Mouse (Mus musculus): Measurements from ENCODE around the gene Urb2. TPM values are rescaled to one million over a fixed set of nuclear protein-coding genes. Genes with fewer than 3 reads are reported as not detected.
A peak's percentile ranks its signal among the peaks of the same experiment; 100 is the strongest.

Urb2 gene
- 5.9 and 6.4 TPM in 2 replicates for polyA plus RNA-seq (2016; fragmentation: Nextera tagmentation; extraction: Ambion mirVana)

GRCm38 (mm10) chr8:124021237-124022227, at the start of gene Urb2, which contains the start of gene Taf5l:
Gene Urb2 (plus strand): TSS chr8:124021508.
Gene Taf5l (minus strand): TSS chr8:124021397.
- 1% methylated on average over 70 of the region's 74 CpGs for WGBS
- peaks cover 29% of the 10 kb centered on the region for H3K4me1 ChIP-seq
- peak; percentile 93 for ATAC-seq (ENCODE audit: low FRiP score)
- peak within 1 kb of the TSS; percentile 77 for H3K4me2 ChIP-seq (replicated peaks)
- peak within 1 kb of the TSS; percentile 75 for H3K9ac ChIP-seq
- no peaks in the 10 kb centered on the region for H3K9me3 ChIP-seq (replicated peaks)
- peak within 1 kb of the TSS; percentile 96 for H3K27ac ChIP-seq
- peaks cover 19% of the 10 kb centered on the region for H3K36me3 ChIP-seq
- peak within 1 kb of the TSS; percentile 85 for H3K4me3 ChIP-seq
- no peaks in the 10 kb centered on the region for H3K27me3 ChIP-seq

GRCm38 (mm10) chr8:123973495-123973894, 47.8 kb upstream of the Urb2 start:
- Histone ChIP-seq H3K27me3 (no peaks in the 10 kb centered on the region), H3K27ac (no peak overlapping the region), H3K4me2 (replicated peaks) (no peak overlapping the region), H3K9ac (no peak overlapping the region), H3K36me3 (peaks cover 8% of the 10 kb centered on the region; the same call in 1 of the 2 replicates), H3K9me3 (replicated peaks) (no peaks in the 10 kb centered on the region), H3K4me3 (no peak overlapping the region), H3K4me1 (no peaks in the 10 kb centered on the region)
- no peak for ATAC-seq (ENCODE audit: low FRiP score)
- 91% methylated on average over 1 of the region's 1 CpGs for WGBS

GRCm38 (mm10) chr8:123977499-123977898, 43.8 kb upstream of the Urb2 start:
- H3K27ac ChIP-seq, result no peak overlapping the region
- H3K9me3 ChIP-seq (replicated peaks), result no peaks in the 10 kb centered on the region
- H3K9ac ChIP-seq, result no peak overlapping the region
- H3K36me3 ChIP-seq, result no peaks in the 10 kb centered on the region
- 91% methylated on average over 4 of the region's 4 CpGs for WGBS
- no peak for ATAC-seq (ENCODE audit: low FRiP score)
- peaks cover 11% of the 10 kb centered on the region for H3K4me1 ChIP-seq
- no peaks in the 10 kb centered on the region for H3K27me3 ChIP-seq
- H3K4me2 ChIP-seq (replicated peaks), result no peak overlapping the region
- H3K4me3 ChIP-seq, result no peak overlapping the region

- 73% methylated on average over 14 of the region's 14 CpGs for WGBS
- Histone ChIP-seq H3K9ac (peak overlapping the region; percentile 32; the same call in 1 of the 2 replicates), H3K4me2 (replicated peaks) (no peak overlapping the region), H3K9me3 (replicated peaks) (no peaks in the 10 kb centered on the region), H3K4me3 (no peak overlapping the region), H3K27ac (no peak overlapping the region), H3K4me1 (peaks cover 14% of the 10 kb centered on the region), H3K27me3 (no peaks in the 10 kb centered on the region), H3K36me3 (no peaks in the 10 kb centered on the region)
- ATAC-seq (ENCODE audit: low FRiP score), result no peak
Measured at GRCm38 (mm10) chr8:123978166-123978838, 43.0 kb upstream of the Urb2 start.

GRCm38 (mm10) chr8:123978926-123979325, 42.4 kb upstream of the Urb2 start:
- WGBS, result 81% methylated on average over 8 of the region's 8 CpGs
- Histone ChIP-seq H3K36me3 (no peaks in the 10 kb centered on the region), H3K9ac (no peak overlapping the region), H3K4me3 (no peak overlapping the region), H3K27me3 (no peaks in the 10 kb centered on the region), H3K4me2 (replicated peaks) (no peak overlapping the region), H3K27ac (no peak overlapping the region), H3K9me3 (replicated peaks) (no peaks in the 10 kb centered on the region), H3K4me1 (peaks cover 14% of the 10 kb centered on the region)
- no peak for ATAC-seq (ENCODE audit: low FRiP score)

GRCm38 (mm10) chr8:123980239-123980638, 41.1 kb upstream of the Urb2 start:
- ATAC-seq (ENCODE audit: low FRiP score), result no peak
- Histone ChIP-seq H3K4me3 (0 out of 2 replicates have a peak overlapping the region, but pooled peaks have one; percentile 8), H3K9me3 (replicated peaks) (no peaks in the 10 kb centered on the region), H3K4me1 (peaks cover 14% of the 10 kb centered on the region), H3K4me2 (replicated peaks) (no peak overlapping the region), H3K27ac (no peak overlapping the region), H3K27me3 (no peaks in the 10 kb centered on the region), H3K36me3 (no peaks in the 10 kb centered on the region), H3K9ac (no peak overlapping the region)
- 81% methylated on average over 4 of the region's 4 CpGs for WGBS

GRCm38 (mm10) chr8:123981674-123982073, 39.6 kb upstream of the Urb2 start:
- H3K27ac ChIP-seq, result no peak overlapping the region
- no peaks in the 10 kb centered on the region for H3K9me3 ChIP-seq (replicated peaks)
- H3K27me3 ChIP-seq, result no peaks in the 10 kb centered on the region
- WGBS, result 52% methylated on average over 4 of the region's 4 CpGs
- H3K4me2 ChIP-seq (replicated peaks), result peak overlapping the region; percentile 96
- H3K9ac ChIP-seq, result peak overlapping the region; percentile 41; the same call in 1 of the 2 replicates
- H3K4me1 ChIP-seq, result peaks cover 14% of the 10 kb centered on the region
- H3K36me3 ChIP-seq, result no peaks in the 10 kb centered on the region
- ATAC-seq (ENCODE audit: low FRiP score), result no peak
- H3K4me3 ChIP-seq, result peak overlapping the region; percentile 11

- Histone ChIP-seq H3K9ac (peak overlapping the region; percentile 82), H3K36me3 (no peaks in the 10 kb centered on the region), H3K4me3 (peak overlapping the region; percentile 81), H3K27ac (peak overlapping the region; percentile 79), H3K27me3 (no peaks in the 10 kb centered on the region), H3K4me2 (replicated peaks) (peak overlapping the region; percentile 96), H3K4me1 (peaks cover 14% of the 10 kb centered on the region), H3K9me3 (replicated peaks) (no peaks in the 10 kb centered on the region)
- WGBS, result under 1% methylated on average over 48 of the region's 48 CpGs
- peak; percentile 69 for ATAC-seq (ENCODE audit: low FRiP score)
Measured at GRCm38 (mm10) chr8:123982291-123982793, 39.0 kb upstream of the Urb2 start.

- Histone ChIP-seq H3K4me2 (replicated peaks) (peak within 1 kb of the TSS; percentile 96), H3K36me3 (no peaks in the 10 kb centered on the region), H3K27ac (peak within 1 kb of the TSS; percentile 79), H3K9me3 (replicated peaks) (no peaks in the 10 kb centered on the region), H3K27me3 (no peaks in the 10 kb centered on the region), H3K4me3 (peak within 1 kb of the TSS; percentile 81), H3K9ac (peak within 1 kb of the TSS; percentile 82), H3K4me1 (peaks cover 14% of the 10 kb centered on the region)
- under 1% methylated on average over 42 of the region's 56 CpGs for WGBS
- ATAC-seq (ENCODE audit: low FRiP score), result peak; percentile 87
Measured at GRCm38 (mm10) chr8:123982826-123983400, 38.4 kb upstream of the Urb2 start, which contains the start of gene Abcb10. Gene Abcb10 (minus strand): TSS chr8:123983122.

- Histone ChIP-seq H3K9me3 (replicated peaks) (no peaks in the 10 kb centered on the region), H3K27ac (no peak overlapping the region), H3K36me3 (0 out of 2 replicates have a peak, but pooled peaks cover 2% of the 10 kb centered on the region), H3K4me3 (no peak overlapping the region), H3K27me3 (no peaks in the 10 kb centered on the region), H3K9ac (no peak overlapping the region), H3K4me2 (replicated peaks) (no peak overlapping the region), H3K4me1 (no peaks in the 10 kb centered on the region)
- WGBS, result 83% methylated on average over 6 of the region's 6 CpGs
- ATAC-seq (ENCODE audit: low FRiP score), result no peak
Measured at GRCm38 (mm10) chr8:123988605-123989038, 32.7 kb upstream of the Urb2 start.

GRCm38 (mm10) chr8:123989128-123989527, 32.2 kb upstream of the Urb2 start:
- no peak overlapping the region for H3K4me2 ChIP-seq (replicated peaks)
- no peak overlapping the region for H3K9ac ChIP-seq
- no peaks in the 10 kb centered on the region for H3K4me1 ChIP-seq
- H3K27ac ChIP-seq, result no peak overlapping the region
- 77% methylated on average over 7 of the region's 7 CpGs for whole genome bisulfite sequencing
- no peaks in the 10 kb centered on the region for H3K27me3 ChIP-seq
- H3K36me3 ChIP-seq, result peaks cover 6% of the 10 kb centered on the region; the same call in 1 of the 2 replicates
- no peak overlapping the region for H3K4me3 ChIP-seq
- no peak for ATAC-seq (ENCODE audit: low FRiP score)
- no peaks in the 10 kb centered on the region for H3K9me3 ChIP-seq (replicated peaks)

All from hindbrain, embryonic 12.5 days (tissue).